Mouse (Mus musculus) kidney, postnatal 25 days (tissue): Measurements from ENCODE around the gene Med9.
"Not testable (repeated sequence)": the region's sequence is repeated elsewhere in the genome, so short reads cannot be mapped to it uniquely, and the experiment has no call there.

Experiments
- DNase-seq, 2 experiments: peaks; one replicate each; pipeline ENCODE4 v3.0.0; 2021; ENCODE audit warnings: mixed read lengths in 2 of 2

The Med9 gene

DNA sequence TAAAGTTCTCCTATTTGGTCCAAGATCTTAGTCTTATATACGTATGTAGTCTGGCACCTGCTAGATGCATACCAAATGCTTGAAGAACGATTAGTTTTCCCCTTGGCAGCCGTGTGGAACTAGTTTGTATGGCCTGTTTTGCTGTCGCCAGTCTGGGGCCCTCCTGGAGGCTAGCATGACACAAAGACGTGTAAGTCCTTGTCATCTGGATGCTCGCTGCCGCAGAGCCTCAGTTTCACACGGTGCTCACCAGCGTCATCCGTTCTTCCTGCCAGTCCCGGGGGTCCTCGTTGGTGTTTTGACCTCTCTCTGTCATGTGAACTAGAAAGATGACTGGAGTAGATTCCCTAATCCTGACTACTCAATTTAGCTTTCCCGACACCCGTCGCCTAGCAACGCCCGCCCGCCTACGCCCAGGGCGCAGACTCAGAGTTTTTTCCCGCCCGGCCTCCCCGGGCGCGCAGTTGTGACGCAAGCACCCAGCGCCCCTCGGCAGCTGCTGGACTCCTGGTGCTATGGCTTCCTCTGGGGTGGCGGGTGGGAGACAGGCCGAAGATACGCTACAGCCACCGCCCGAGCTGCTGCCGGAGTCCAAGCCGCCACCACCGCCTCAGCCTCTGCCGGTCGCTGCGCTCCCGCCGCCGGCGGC, at the start of gene Med9:
TSS of gene Med9 (plus strand) at position 455 of the 649 bp plus-strand sequence.
- DNase-seq: peak; percentile 92 to 96

DNA sequence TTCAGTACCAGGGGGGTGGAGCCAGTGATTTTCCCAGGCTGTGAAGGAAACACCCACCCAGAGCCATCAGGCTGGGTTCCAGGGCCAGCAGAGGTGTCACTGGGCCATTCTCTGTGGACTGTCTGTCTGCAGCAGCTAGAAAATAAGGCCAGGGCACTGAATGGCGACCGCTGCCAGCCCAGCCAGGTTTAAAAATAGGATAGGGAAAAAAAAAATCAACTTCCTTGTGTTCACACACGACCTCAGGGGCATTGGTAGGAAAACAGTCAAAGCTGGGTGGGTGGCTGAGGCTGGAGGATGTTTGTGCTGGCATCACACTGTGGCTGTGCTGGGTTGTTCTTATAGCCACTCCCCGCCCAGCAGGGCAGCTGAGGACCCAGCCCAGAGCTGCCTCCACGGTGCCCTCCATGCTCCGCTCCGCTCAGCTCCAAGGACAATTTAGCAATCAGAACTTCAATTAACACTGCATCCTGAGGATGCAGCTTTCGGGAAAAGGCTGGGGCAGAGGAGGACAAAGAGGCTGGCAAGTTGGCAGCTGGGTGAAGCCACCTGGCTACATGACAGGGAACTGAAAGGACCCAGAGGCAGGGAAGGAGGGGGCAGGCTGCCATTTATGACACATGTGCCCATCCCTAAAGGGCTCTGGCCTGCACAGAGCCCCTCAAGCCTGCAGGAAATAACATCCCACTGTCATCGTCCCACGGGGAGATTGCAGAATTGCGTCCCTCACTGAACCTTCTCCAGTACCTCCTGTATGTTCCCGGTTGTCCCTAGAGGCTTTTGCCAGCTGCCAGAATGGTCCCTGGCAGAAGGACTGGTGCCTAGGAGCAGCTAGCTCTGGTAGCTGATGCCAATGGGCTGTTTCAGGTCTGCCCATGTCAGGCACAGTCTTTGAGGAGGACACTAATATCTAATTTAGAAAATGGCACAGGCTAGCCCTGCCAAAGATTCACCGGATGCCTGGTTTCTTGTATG, 48.0 kb upstream of the Med9 start:
- peak; percentile 72 to 80 for DNase-seq

DNA sequence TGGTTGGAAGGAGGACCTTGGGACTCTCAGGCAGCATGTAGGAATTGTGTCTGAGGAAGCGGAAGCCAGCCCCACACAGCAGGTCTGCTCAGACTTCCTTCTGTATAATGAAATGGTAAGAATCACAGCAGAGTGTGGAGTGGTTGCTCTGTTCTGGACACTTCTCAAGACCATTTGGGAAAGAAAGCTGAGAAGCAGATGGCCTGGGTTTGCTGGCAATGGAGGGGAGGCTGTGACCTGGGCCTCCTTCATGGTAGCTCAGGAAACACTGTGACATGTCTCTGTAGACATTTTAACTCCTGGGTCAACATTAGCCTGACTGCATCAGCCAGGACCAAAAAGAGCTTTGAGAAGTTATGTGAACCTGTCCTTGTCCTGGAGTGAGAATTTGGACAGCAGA, 47.0 kb upstream of the Med9 start:
- no peak for DNase-seq

DNA sequence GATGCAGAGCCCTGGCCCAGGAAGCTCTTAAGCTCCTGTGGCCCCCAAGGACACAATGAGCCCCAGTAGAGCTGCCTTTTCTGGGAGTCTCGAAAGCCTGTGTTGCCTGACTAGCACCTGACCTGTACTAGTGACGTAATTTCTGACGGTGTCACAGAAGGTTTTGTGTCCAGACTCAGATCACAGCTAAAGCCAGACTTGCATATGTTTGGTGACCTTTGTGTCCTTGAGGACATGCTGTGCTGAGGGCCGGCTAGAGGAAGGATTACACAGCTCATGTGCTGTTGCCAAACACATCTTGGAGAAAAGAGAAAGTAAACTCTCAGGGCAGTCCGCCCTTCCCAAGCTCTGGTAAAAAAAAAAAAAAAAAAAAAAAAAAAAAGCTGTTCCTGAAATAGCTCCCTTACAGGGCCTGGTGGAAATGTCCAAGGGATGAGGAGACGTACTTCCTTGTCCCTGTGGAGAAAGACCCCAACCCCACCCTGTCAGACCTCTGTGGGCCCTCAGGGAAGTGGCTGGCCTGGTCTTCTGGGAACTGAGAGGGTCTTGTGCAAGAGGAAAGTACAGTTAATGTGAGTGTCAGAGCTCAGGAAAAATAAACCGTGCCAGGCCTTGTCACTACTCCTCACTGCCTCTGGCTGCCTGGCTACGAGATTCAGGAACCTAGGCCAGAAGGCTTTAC, 45.8 kb upstream of the Med9 start:
- DNase-seq: peak; percentile 30 to 83

DNA sequence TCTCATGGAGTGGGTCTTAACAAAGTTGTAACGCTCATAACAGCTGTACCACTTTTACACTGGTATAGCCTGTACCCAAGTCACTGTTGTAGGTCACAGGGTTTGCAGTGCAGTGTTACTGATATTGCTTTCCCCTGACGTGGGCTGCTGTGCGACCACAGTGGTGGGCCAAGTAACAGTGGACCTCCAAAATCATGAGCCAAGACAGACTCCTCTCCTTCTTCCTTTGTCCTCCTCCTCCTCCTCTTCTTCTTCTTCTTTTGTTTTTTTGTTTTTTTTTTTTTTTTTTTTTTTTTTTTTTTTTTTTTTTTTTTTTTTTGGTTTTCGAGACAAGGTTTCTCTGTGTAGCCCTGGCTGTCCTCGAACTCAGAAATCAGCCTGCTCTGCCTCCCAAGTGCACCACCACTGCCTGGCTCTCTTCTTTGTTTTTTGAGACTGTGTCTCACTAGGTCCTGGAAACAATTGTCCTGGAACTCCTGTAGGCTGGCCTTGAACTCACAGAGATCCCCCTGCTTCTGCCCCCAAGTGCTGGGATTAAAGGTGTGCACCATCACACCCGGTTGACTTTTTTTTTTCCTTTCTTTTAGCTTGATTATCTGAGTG, 41.4 kb upstream of the Med9 start:
- no peak for DNase-seq

DNA sequence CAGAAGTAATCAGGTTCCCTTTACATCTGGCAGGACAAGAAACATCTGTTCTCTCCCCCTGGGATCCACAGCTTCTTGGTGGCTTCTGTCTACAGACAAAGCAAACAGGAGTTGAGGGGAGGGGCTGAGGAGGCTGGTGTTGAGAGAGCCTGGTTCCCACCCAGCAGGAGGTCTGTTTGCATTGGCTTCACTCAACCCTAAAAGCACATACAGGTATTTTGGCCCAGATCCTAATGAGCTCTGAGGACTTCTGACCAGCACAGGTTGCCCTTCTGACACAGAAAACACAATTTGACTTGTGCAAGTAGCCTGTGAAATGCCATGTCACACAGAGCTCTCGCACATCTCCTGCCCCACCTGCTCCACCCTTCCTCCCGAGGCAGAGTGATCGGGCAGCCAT, 39.6 kb upstream of the Med9 start:
- peak; percentile 57 to 76 for DNase-seq

DNA sequence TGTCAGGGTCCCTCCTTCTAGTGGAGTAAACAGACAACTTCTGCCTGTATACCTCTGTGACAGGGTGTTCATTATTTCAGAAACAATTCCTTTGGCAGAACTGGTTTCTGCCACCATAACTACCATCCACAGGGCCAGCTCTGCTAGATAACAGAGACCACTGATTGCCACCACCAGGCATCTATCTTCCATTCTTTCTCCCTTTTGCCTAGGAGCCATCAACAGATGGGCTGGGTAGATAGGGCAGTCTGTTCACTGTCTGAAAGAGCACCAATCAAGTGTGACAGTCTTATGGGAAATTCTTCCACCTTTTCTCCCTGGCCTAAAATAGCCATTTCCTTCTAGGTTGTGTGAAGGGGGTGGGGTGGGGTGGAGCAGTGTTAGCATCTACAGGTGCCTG, 37.4 kb upstream of the Med9 start:
- peak in 1 of 2 experiments; percentile 16 for DNase-seq

DNA sequence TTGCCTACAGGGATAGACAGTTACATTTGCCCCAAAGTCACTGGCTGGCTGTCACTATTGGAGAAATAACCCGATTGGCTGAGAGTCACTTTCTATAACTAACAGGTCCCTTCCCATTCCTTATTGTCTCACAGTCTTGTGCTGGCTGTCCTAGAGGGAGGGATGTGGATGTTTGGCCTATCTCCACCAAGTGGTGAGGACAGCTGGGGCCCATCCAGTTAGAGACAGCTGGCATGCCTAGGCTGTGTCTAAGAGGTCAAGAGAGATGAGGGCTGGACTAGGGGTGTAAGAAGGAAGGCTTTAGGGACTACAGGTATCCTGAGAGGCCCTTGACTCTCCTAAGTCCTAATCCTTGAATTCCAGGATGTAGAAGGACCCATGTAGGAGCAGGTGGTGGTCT, 36.5 kb upstream of the Med9 start:
- DNase-seq: no peak

DNA sequence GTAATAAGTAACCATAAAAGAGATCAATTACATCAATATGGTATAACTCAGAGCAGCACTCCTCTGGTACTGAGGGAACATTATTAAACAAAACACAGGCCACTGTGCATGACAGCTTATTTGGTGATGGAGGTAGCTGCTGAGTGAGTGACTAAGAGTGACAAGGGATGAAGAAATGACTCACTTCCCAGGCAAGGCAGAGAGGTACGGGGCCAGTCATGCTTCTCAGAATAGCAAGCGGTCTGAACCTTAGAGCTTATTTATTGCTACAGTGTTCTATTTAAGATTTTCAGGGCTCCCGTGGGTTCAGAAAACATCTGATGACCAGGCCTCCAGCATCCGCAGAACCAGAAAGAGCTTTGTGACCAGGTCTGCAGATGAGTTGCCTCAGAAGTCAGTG, 34.3 kb upstream of the Med9 start:
- no peak for DNase-seq

DNA sequence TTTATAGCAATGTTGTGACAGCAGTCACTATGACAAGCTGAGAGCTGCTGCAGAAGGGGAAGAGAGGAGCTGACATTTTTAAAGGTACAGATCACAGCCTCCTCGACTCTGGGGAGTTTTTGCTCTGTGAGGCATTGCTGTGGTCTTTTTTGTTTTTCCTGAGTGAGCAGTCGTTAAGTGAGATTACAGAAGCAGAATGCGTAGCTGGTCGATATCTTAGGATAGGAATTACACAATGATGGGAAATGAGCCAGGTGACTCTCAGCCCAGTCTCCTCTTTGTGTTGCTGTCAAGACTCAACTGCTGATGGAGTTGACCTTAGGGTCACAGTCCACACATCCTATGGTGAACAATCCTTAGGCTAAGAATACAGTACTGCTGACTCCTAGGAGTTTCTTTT, 30.0 kb upstream of the Med9 start:
- peak; percentile 54 to 77 for DNase-seq

DNA sequence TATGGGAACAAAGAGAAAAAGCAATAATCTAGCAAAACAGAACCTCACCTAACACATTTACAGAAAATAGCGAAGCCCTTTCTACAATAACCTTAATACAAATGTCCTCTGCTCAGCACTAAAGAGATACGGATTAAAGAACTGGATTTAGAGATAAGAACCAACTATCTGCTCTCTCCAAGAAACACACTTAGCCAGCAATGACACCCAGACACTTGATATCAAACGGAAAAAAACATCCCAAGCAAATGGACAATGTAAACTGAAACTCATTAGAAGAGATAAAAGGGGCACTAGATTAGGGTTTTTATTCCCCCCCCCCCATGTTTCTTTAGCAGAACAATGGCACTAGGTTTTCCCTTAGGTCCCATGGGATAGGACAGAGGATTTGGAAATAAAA, 28.6 kb upstream of the Med9 start:
- DNase-seq: no peak

DNA sequence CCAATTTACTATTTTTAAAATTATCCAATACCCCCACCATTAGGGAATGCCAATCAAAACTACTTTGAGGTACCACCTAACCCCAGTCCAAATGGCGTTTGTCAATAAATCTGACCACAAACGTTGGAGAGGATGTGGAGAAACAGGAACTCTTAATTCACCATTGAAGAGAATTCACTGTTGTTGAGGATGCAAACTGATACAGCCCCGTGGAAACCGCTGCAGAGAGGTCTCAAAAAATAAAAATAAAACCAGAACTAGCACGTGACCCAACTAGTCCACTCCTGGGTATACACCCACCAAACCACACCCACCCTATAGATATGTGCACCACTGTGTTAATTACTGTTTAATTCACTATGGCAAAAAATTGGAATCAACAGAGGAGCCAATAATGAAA, 27.7 kb upstream of the Med9 start:
- DNase-seq: no peak

DNA sequence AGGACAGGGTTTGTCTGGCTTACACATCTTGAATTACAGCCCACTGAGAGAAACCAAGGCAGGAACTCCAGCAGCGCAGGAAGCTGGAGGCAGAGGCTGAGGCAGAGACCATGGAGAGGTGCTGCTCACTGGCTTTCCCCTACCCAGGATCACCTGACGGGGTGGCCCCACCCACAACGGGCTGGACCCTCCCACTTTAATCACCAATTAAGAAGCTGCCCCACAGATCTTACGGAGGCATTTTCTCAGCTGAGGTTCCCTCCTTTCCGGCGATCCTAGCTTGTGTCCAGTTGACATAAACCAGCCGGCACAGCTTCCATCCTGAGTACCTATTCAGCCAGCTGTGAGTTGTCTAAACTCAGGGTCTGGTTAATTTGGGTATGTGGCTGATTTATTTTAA, 26.7 kb upstream of the Med9 start:
- peak; percentile 80 to 89 for DNase-seq

DNA sequence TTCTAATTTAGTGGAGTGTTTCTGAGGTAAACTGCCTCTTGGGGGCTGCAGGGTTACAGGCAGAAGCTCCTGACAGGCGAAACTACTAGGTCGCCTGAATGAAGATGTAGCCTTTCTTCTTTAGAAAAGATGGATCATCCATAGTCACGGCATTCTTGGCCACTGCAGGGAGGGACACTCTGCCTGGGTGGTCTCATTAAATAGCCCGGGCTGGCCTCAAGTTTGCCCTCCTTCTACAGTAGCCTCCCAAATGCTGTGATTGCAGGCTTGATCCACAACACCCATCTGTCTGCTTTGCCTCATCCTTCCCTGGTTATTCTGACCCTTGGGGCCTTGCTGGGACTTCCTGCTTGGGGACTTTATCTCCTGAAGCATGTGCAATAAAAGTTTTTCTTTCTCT, 18.0 kb upstream of the Med9 start:
- no peak for DNase-seq

DNA sequence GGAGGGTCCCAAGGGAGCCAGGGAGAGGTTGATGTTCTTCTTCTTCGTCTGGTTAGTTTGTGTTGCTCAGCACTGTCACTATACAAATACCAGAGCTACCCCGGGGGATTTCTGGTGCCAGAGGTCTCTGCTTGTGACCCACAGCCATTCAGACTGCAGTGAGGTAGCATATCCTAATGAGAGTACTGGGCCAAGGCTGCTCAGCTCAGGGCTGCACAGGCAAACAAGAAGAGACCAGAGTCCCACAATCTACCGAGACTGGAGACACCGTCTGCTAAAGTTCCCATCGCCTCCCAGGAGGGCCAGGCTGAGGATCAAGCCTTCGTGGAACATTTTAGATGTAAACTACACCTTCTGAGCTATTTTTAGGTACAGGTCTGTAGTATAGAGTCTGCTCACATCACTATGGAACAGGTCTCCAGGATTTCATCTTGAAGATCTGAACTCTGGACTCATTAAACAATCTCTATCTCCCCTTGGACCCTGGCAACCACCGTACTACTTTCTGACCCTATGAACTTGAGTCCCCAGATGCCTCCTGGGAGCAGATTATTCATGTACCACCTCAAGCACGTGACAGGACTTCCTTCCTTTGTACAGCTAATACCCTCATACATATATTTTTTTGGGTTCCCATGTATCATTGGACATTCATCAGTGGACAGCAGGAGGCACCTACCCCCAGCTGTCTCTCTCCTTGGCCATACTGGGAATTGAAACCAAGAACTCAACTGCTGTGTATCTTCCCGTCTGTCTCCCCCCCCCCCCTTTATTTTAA, 15.3 kb upstream of the Med9 start:
- DNase-seq: no peak

DNA sequence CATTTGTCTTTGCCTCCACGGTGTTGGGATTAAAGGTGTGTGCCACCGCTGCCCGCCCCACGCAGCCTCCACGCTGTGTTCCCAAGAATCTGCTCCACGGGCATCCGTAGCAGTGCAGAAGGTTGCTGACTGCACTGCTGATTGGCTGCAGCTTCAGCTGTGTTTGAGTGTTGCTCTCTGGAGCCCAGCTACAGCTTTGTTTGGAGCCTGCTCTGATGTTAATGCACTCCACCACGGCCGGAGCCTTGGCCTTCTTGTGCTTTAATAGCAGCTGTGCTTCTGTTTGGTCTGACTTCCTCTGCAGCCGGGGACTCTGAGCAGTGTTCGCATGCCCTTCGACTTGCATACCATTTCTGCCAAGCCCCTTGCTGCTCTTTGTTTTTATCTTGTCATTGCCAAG, 14.1 kb upstream of the Med9 start:
- DNase-seq: no peak

DNA sequence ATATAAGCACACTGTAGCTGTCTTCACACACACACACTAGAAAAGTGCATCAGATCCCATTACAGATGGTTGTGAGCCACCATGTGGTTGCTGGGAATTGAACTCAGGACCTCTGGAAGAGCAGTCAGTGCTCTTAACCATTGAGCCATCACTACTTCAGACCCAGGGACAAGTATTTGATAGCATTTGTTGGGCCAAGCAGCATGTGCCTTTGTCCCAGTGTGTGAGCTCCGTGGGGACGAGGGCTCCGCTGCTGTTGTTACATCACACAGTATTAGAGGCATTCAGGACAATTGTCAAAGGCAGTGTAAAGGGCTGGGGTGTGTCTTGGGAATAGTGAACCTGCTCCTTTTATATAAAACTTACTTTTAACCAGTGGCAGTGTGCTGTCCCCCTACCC, 11.0 kb upstream of the Med9 start:
- DNase-seq: no peak

DNA sequence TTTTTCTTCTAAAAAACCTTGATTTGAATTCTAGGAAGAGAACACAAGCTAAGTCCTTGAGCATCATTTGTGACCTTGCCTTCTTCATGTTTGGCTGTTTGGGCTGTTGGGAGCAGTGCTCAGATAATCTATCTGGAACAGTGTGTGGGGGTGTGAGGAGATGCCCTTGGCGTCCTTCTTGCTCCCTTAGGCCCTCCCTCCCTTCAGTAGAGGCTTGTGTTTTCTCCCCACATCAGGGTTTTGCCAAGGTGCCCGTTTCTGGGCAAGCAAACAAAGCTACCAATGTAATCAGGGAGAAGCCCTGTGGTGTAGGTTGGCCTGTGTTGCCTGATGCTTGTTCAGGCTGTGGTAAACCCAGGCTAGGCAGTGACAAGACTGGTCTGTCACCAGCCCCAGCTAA, 10.4 kb upstream of the Med9 start:
- no peak for DNase-seq

DNA sequence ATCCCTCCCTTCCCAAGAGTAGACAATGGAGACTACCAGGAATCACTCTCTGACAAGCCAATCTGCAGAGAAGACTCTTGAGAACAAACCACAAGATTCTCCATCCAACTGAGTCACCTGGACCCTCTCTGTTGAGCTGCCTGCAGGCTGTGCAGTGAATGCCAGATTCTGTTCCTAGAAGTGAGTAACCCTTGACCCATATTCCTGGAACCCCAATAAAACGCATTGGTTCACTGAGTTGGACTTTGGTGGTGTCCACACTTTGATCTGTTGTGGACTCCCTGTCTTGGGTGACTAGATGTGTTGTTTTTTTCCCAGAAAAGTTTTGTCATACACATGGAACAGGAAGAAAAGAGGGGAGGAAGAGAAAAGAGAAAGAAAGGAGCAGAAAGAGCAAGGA, 8.2 kb upstream of the Med9 start:
- no peak for DNase-seq

DNA sequence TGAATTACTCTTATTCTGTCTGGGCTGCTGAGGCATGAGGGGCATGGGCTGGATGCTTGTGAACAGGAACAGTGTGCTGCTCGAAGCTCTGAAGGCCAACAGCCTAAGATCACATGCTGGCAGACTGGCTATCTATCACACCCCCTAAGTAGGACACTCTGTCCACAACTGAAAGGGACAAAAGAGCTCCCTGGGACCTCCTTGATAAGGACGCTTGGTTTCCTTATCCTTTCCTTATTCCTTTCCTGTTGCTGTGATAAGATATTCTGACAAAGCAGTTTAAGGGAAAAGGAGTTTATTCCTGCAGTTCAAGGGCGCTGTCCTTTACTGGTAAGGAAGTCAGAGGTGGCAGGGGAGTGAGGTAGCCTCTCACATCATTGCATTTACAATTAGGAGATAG, 7.4 kb upstream of the Med9 start:
- no peak for DNase-seq

DNA sequence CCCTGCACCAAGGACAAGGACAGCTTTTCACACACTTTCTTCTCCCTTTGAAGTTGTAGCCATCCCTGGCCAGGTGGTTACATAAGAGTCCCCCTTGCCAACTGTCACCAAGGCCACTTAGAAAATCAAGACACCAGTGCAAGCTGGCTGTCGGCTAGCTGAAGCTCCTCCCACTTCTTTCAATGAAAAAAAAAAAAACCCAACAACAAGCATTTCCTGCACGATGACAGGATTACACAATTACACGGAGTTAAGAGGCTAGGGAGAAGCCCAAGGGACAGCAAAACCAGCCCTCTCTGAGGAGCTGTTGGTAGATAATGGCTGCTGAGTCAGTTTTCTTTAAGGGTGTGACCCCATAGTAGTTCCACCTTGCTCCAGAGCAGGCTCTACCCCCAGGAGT, 6.6 kb upstream of the Med9 start:
- peak in 1 of 2 experiments; percentile 36 for DNase-seq

DNA sequence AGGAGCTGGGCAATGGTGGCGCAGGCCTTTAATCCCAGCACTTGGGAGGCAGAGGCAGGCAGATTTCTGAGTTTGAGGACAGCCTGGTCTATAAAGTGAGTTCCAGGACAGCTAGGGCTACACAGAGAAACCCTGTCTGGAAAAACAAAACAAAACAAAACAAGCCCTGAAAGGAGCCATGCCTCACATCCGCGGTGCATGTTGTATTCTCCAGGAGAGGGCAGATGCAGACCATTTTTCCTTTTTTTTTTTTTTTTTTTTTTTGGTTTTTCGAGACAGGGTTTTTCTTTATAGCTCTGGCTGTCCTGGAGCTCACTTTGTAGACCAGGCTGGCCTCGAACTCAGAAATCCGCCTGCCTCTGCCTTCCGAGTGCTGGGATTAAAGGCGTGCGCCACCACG, 3.2 kb upstream of the Med9 start:
- DNase-seq: not testable (repeated sequence)

DNA sequence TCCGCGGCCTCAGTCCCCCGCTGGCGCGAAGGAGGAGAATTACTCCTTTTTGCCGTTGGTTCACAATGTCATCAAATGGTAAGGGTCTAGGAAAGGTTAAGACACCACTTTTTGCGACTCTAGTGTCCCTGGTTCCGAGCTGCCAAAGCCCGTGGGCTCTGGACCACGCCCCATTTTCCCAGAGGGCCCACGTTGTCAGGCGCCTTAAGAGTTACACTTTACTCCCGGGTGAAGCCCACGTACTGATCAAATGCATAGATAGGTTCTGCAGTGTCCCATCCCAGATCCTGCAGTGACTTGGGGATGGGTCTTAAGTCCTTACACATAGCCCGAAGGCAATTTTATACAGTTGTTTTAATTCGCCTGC, 378 bp downstream of the Med9 start:
- no peak for DNase-seq
